Mouse (Mus musculus): ENCODE data around the gene Zfp853. TPM values are rescaled to one million over a fixed set of nuclear protein-coding genes. Genes with fewer than 3 reads are reported as not detected.

Gene Zfp853
- under 1 TPM; 0.26 to 0.30 TPM for total RNA-seq (2023)

GRCm38 (mm10) chr5:143293404-143293803, at the start of gene Zfp853:
Zfp853 (minus strand) TSS chr5:143293623.

DNA sequence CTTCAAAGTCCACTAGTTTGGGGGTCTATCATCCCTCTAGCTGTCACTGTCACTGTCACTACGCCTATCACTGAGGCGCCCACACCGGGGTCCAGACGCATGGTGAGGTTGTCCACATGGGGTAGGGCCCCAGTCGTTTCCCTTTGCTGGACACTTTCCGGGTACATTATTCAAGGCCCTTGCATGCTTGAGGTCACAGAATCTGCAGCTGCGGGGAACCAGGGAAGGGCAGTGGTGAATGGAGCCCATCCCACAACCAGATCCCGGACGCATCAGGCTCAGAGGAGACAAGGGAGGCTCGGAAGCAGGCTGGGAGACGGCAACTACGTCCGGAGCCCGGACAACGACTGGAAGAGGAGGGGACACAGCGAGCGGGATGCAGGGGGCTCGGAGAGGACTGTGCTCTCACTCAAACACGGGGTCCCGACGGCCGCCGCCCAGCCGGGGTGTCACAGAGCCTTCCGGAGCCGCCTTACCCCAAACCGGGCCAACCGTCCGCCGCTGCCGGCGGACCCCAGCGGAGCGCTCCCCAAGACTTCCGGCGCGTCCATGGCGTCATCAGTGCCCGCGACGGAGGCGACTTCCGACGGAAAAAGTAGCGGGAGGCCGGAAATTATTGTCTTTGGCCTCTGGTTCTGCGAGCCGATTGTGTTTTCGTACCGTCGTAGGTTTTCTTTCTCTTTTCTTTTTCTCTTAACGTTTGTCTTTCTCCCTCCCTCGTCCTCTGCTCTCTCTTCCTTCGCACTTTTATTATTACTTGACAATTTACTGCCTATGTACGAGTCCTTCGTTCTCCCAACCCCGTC, 35.5 kb upstream of the Zfp853 start, which contains the start of gene Zdhhc4:
Gene Zdhhc4, minus strand, starts transcription at position 567 of the 806 bp plus-strand sequence.

DNA sequence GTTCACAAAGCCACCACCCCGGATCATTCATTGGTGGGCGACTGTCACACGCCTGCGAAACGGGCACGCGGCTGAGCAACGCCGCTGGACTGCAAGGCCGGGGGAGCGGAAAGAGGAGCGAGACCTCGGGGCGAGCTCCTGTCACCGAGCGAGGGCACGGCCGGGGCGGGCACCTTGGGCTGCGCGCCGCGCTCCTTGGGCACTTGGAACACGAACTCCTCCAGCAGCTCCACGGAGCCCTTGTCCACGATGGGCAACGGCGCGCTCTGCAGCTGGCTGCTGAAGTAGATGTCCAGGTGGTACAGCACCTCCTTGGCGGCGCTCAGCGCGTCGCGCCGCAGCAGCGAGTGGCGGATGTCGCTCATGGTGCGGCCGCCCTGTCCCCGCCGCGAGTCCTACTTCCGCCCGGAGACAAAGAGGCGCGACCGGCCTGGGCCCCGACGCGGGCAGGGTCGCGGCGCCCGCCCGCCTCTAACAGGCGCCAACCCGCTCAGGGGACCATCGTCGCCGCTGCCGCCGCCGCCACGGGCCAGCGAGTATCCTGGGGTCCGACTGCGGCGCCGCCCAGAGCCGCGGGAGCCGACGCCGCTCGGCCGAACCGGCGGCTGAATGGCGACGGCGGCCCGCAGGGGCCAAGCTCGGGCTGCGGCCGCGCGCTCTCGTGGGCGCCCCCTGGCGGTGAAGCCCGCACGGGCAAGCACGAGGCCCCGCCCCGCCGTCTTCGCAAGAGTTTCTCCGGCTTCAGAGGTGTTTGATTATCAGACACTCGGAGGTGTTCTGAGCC, 21.5 kb upstream of the Zfp853 start, which contains the start of gene E130309D02Rik:
Gene E130309D02Rik, minus strand, starts transcription at position 631 of the 784 bp plus-strand sequence.

DNA sequence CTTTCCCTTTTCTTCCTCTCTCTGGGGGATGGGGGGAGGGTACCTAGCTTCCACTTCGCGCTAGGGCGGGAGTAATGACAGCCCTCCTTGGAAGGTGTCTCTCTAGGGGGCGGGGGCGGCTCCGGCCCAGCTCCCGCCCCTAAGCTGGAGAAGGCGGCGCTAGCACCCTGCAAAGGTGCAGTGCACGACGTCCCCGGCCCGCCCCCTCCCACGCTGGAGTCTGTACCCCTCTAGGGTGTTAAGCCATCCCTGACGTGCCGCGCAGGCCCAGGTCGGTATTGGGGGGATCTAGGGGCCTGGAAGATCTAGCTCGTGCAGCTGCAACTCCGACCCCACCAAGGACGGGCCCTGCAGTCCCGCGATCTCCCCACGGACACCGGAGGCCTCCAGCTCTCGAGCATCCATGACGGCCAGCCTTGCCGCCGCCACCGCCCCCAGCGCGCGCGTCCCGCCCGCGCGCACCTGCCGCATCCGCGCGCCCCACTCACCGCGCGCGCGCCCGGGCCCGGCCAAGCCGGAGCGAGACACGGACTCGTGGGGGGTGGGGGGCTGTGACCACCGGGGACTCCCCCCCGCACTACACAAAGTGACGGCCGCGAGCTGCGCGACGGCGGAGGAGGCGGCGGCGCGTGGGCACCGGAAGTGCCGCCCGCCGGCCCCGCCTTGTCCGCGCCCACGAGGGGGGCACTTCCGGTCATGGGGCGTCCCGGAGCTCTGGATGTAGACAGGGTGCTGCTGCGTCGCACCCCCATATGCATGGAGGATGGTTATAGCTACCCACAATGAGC, 23.9 kb downstream of the Zfp853 start, which contains the start of gene Zfp316:
Gene Zfp316, minus strand, starts transcription at position 660 of the 788 bp plus-strand sequence.

Other genes starting within 250 kb of the Zfp853 start
- 100 to 1,000 TPM in 1 of 2 experiments, 10 to 100 TPM in 1; 91.9 to 101 TPM for gene Rnf216, start 180.6 kb downstream of the Zfp853 start, total RNA-seq (2023)
- under 1 TPM; 0.15 to 0.29 TPM for gene Olfr718-ps1, start 146.0 kb downstream of the Zfp853 start, total RNA-seq (2023)
- 10 to 100 TPM in 1 of 2 experiments, 1 to 10 TPM in 1; 8.5 to 10.3 TPM for gene Rbak, start 112.8 kb downstream of the Zfp853 start, total RNA-seq (2023)
- gene Spdye4b, start 112.6 kb downstream of the Zfp853 start, total RNA-seq (2023) = not detected
- not detected for gene Spdye4a, start 66.7 kb downstream of the Zfp853 start, total RNA-seq (2023)
- 10 to 100 TPM; 15.2 to 17.1 TPM for gene Zfp12, start 58.5 kb downstream of the Zfp853 start, total RNA-seq (2023)
- 1 to 10 TPM; 2.5 to 3.5 TPM for gene Zfp316, start 23.6 kb downstream of the Zfp853 start, total RNA-seq (2023)
- gene E130309D02Rik, start 21.7 kb upstream of the Zfp853 start, total RNA-seq (2023) = 10 to 100 TPM; 25.0 to 28.0 TPM
- gene Zdhhc4, start 35.6 kb upstream of the Zfp853 start, total RNA-seq (2023) = 10 to 100 TPM; 42.1 to 45.4 TPM
- gene Grid2ip, start 63.7 kb upstream of the Zfp853 start, total RNA-seq (2023) = not detected
- 10 to 100 TPM; 52.1 to 55.1 TPM for gene Kdelr2, start 110.2 kb upstream of the Zfp853 start, total RNA-seq (2023)
- 10 to 100 TPM; 63.3 to 68.8 TPM for gene Daglb, start 171.0 kb upstream of the Zfp853 start, total RNA-seq (2023)
- gene Rac1, start 234.4 kb upstream of the Zfp853 start, total RNA-seq (2023) = 100 to 1,000 TPM; 580 to 628 TPM

Measured in monocyte, adult 59 days (primary cell).